27 mouse cellular contexts compared by ENCODE assay signal in the genomic region with DNA sequence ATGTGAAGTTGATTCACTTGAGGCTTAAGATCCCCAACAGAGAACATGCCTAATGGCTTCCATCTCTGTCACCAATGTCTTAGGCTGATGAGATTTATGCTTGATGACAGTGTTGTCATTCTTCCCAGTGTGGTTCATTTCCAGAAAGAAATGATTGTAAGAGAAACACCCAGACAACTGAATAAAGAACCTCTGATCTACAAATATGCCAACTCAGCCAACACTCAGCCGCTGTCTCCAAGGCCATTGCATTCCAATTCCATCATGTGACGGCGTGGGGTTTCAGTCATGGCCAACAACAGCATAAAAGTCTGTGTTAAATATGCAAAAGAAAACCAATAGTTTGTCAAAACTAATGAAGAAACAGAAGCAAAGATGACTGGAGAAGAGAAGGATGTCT.
"Had no signal": no experiment of that assay in that cellular context is flagged by ENCODE, and none has a peak within 500 bp of the region (broad histone marks: within the 10 kb centered on the region; RNA-seq: fewer than 3 reads in every experiment).

No protein-coding gene starts in this region.

- ATAC-seq: forebrain, embryonic 13.5 days; forebrain, embryonic 14.5 days; forebrain, embryonic 15.5 days; forebrain, embryonic 16.5 days; forebrain, postnatal 0 days had no signal

- H3K4me2 ChIP-seq: embryonic facial prominence, embryonic 12.5 days; embryonic facial prominence, embryonic 13.5 days; embryonic facial prominence, embryonic 15.5 days; forebrain, embryonic 12.5 days; forebrain, embryonic 13.5 days; forebrain, embryonic 15.5 days had no signal

- H3K27ac ChIP-seq: embryonic facial prominence, embryonic 10.5 days; embryonic facial prominence, embryonic 12.5 days; embryonic facial prominence, embryonic 13.5 days; embryonic facial prominence, embryonic 15.5 days; forebrain, embryonic 10.5 days; forebrain, embryonic 12.5 days; forebrain, embryonic 13.5 days; forebrain, embryonic 15.5 days; gastrocnemius, adult 2 months; heart, adult 2 months had no signal

- H3K4me1 ChIP-seq: embryonic facial prominence, embryonic 10.5 days; embryonic facial prominence, embryonic 12.5 days; embryonic facial prominence, embryonic 13.5 days; embryonic facial prominence, embryonic 15.5 days had no signal

- H3K27me3 ChIP-seq: embryonic facial prominence, embryonic 12.5 days; embryonic facial prominence, embryonic 13.5 days; embryonic facial prominence, embryonic 15.5 days; forebrain, embryonic 12.5 days; forebrain, embryonic 13.5 days; forebrain, embryonic 15.5 days had no signal

- H3K36me3 ChIP-seq: embryonic facial prominence, embryonic 10.5 days; embryonic facial prominence, embryonic 12.5 days; embryonic facial prominence, embryonic 13.5 days; embryonic facial prominence, embryonic 15.5 days; forebrain, embryonic 10.5 days; forebrain, embryonic 12.5 days; forebrain, embryonic 15.5 days had no signal

- H3K9me3 ChIP-seq: embryonic facial prominence, embryonic 10.5 days; embryonic facial prominence, embryonic 12.5 days; embryonic facial prominence, embryonic 15.5 days; forebrain, embryonic 10.5 days; forebrain, embryonic 12.5 days; forebrain, embryonic 13.5 days; forebrain, embryonic 15.5 days had no signal

- H3K9ac ChIP-seq: embryonic facial prominence, embryonic 12.5 days; embryonic facial prominence, embryonic 13.5 days; embryonic facial prominence, embryonic 15.5 days; forebrain, embryonic 12.5 days; forebrain, embryonic 13.5 days; forebrain, embryonic 15.5 days; forebrain, postnatal 0 days had no signal

- DNase-seq: cerebellum, adult 9-10 months; cerebellum, adult 9-11 months; cerebellum, postnatal 10 days; cerebellum, postnatal 14 days; cerebellum, postnatal 25 days; cerebellum, postnatal 36 days; embryo, embryonic 11 days; forebrain, postnatal 0 days; gastrocnemius, adult 2 months; gastrocnemius, postnatal 10 days; gastrocnemius, postnatal 14 days; gastrocnemius, postnatal 25 days; gastrocnemius, postnatal 36 days; heart, adult 11 months; heart, adult 18-20 months; heart, adult 2 months had no signal

- H3K4me3 ChIP-seq: embryonic facial prominence, embryonic 10.5 days; embryonic facial prominence, embryonic 12.5 days; embryonic facial prominence, embryonic 13.5 days; embryonic facial prominence, embryonic 15.5 days; erythroblast, embryonic 14.5 days; forebrain, embryonic 10.5 days; forebrain, embryonic 12.5 days; forebrain, embryonic 13.5 days; forebrain, embryonic 15.5 days; gastrocnemius, adult 2 months; heart, adult 2 months had no signal
